Mouse (Mus musculus): ENCODE results near the gene Uba1y.
"Not testable (repeated sequence)": the region's sequence is repeated elsewhere in the genome, so short reads cannot be mapped to it uniquely, and the experiment has no call there.

Uba1y gene

DNA sequence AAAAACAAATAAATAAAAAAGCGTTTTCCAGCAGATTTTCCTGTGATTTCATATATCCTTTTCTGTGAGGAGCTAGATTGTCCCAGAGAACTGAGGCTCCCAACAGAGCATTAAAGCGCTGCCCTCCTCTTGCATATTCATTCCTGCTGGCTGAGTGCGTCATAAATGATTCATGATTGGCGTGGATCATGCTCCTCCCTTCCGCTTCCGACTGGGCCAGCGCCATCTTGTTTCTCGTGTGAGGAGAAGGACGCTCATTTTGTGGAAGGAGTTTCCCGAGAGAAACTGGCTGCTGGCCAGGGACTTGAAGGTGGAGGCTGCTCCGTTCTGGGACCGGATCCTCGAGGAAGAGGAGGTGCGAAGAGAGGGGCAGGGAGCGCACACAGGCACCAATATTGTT, at the start of gene Uba1y:
TSS of gene Uba1y (plus strand) at position 254 of the 400 bp plus-strand sequence.
- in situ Hi-C loops (cut with MboI, MseI) = no loop called here

DNA sequence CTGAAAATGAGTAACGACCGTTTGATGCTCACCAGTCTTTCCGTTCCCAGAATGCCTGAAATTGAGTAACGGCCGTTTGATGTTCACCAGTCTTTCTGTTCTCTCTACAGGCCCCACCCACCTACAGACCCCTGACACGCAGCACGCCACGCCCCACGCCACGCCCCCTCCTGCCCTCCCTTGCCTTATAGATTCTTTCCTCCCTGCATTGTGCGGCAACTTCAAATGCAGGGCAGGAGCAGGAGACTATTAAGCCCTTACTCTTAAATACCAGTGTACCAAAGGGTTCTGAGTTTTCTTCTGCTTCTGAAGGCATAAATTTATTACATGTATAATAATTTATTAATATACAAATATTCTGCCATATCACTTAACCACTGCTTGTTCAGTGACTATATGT, 21.1 kb upstream of the Uba1y start, which contains the start of gene Zfy1:
TSS of gene Zfy1 (minus strand) at position 101 of the 400 bp plus-strand sequence.
- in situ Hi-C loops (cut with MboI, MseI) = not testable (repeated sequence)

DNA sequence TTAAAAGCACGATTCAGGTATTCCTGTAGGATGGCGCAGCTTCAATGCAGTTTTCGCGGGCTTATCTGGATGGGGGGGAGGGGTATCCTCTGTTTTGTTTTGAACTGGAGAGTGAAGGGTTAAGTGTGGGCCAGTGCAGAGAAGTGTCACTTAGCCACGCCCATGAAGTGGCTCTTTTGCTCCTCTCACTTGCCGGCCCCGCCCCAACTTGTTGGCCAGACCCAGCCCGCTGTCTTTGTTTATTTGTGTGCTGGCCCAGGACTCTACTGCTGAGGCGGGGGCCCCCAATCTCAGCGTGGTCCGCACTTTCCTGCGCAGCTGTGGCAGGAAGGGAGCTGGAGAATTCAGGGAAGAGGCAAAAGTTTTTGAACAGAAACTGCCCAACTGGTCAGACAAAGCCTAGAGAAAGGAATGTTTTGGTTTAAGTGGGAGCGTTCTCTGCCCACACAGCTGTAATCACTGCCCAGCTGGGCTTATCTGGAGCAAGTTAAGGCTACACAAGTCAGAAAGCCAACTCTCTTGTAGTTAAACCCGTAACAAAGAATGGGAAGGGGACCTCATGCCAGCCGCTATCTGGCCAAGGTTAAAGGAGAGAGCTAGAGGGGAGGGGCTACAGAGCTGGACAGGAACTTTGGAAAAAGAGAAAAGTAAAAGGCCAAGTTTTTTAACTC, 9.3 kb upstream of the Uba1y start:
- in situ Hi-C loops (cut with MboI, MseI) = no loop called here

DNA sequence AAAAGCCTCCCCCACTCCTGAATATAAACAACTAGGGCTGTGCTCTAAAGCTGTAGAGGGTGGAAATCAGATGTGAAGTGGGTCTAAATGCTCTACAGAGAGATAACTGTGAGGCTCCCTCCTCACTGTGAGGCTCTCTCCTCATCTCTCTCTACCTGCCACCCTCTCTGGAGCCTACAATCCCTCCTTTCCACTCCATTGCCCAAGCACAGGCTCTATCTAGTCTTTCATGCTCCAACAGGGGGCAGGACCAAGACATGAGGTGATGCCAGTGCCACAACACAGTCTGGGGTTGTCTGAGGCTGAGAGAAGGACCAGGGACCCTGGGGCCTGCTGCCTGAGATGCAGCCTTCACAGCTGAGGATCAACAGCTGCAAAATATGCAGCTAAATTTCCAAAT, 54.0 kb downstream of the Uba1y start:
- in situ Hi-C loops (cut with MboI, MseI) = no loop called here

DNA sequence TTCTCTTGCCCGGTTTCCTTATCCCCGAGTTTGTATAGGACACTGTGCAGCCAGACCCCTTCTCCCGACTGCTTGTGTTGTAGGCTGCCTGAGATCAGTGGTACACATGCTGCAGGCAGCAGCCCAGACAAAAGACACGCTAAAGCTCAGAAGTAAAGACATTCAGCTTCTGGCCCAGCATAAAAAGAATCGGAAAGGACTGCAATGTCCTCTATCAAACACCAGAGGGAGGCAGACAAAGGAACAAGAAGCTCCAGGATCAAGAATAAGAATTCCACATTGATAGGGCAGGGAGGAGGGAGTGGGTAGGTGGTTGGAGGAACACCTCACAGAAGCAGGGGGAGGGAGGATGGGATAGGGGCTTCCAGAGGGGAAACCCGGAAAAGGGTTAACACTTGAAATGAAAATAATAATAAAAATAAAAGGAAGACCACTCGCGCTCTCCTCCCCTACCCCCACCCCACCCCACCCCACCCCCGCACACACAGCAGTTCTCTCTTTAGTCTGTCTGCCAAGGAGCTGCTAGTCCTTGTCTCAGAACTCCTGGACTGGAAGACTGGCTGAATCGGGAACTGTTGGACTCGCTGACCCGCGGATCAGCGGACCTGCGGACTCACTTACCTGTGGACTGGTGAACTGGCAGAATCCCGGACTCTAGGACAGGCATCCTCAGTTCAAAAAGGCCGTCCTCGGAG, 54.6 kb downstream of the Uba1y start:
- in situ Hi-C loops (cut with MboI, MseI) = no loop called here
